Mouse (Mus musculus): Measurements from ENCODE around the gene Shisa5. TPM values are rescaled to one million over a fixed set of nuclear protein-coding genes. Genes with fewer than 3 reads are reported as not detected.

The Shisa5 gene
- total RNA-seq, 2 experiments from 2014 or later: 43.0 to 43.2 TPM

- no peak for DNase-seq (ENCODE audit: low spot score)
- intact Hi-C loops (cut with DNase I): no loop called here
Measured at GRCm38 (mm10) chr9:109103250-109103649, 64.9 kb downstream of the Shisa5 start.

GRCm38 (mm10) chr9:109104083-109104482, 65.7 kb downstream of the Shisa5 start:
- intact Hi-C loops (cut with DNase I): no loop called here
- no peak for DNase-seq (ENCODE audit: low spot score)

GRCm38 (mm10) chr9:109105011-109105410, 66.6 kb downstream of the Shisa5 start:
- DNase-seq (ENCODE audit: low spot score): no peak
- intact Hi-C loops (cut with DNase I): no loop called here

GRCm38 (mm10) chr9:109105648-109106047, 67.3 kb downstream of the Shisa5 start:
- no peak for DNase-seq (ENCODE audit: low spot score)
- intact Hi-C loops (cut with DNase I): no loop called here

- no peak for DNase-seq (ENCODE audit: low spot score)
- intact Hi-C loops (cut with DNase I): no loop called here
Measured at GRCm38 (mm10) chr9:109107341-109107740, 69.0 kb downstream of the Shisa5 start.

Other genes starting within 250 kb of the Shisa5 start
- 1 to 10 TPM; 7.9 to 8.3 TPM for gene Nckipsd, start 230.2 kb upstream of the Shisa5 start, total RNA-seq (2021)
- gene Celsr3, start 212.2 kb upstream of the Shisa5 start, total RNA-seq (2021): under 1 TPM; 0.03 to 0.23 TPM
- 10 to 100 TPM; 27.4 to 28.7 TPM for gene Slc26a6, start 185.3 kb upstream of the Shisa5 start, total RNA-seq (2021)
- gene Tmem89, start 123.9 kb upstream of the Shisa5 start, total RNA-seq (2021): not detected
- gene Uqcrc1, start 101.9 kb upstream of the Shisa5 start, total RNA-seq (2021): 1,000 to 10,000 TPM; 2,451 to 2,563 TPM
- under 1 TPM; 0.23 to 0.61 TPM for gene Col7a1, start 85.0 kb upstream of the Shisa5 start, total RNA-seq (2021)
- gene Ucn2, start 52.6 kb upstream of the Shisa5 start, total RNA-seq (2021): not detected
- gene Pfkfb4, start 46.8 kb upstream of the Shisa5 start, total RNA-seq (2021): 1 to 10 TPM; 2.3 to 2.7 TPM
- gene Trex1, start 21.2 kb downstream of the Shisa5 start, total RNA-seq (2021): 10 to 100 TPM; 11.9 to 12.9 TPM
- 1 to 10 TPM; 6.7 to 7.1 TPM for gene Atrip, start 35.6 kb downstream of the Shisa5 start, total RNA-seq (2021)
- gene Ccdc51, start 43.9 kb downstream of the Shisa5 start, total RNA-seq (2021): 10 to 100 TPM; 11.5 to 12.2 TPM
- 100 to 1,000 TPM; 243 to 255 TPM for gene Tma7, start 44.0 kb downstream of the Shisa5 start, total RNA-seq (2021)
- gene Plxnb1, start 56.8 kb downstream of the Shisa5 start, total RNA-seq (2021): 10 to 100 TPM; 21.1 to 22.9 TPM
- not detected for gene Fbxw21, start 123.5 kb downstream of the Shisa5 start, total RNA-seq (2021)
- gene Fbxw13, start 157.4 kb downstream of the Shisa5 start, total RNA-seq (2021): not detected
- not detected for gene Fbxw20, start 196.2 kb downstream of the Shisa5 start, total RNA-seq (2021)
- not detected for gene Fbxw14, start 249.1 kb downstream of the Shisa5 start, total RNA-seq (2021)

All from heart, postnatal 25 days (tissue).